Mouse (Mus musculus) hindbrain, embryonic 14.5 days (tissue): ENCODE data around the gene Tspan2. TPM values are rescaled to one million over a fixed set of nuclear protein-coding genes. Genes with fewer than 3 reads are reported as not detected.

Source experiments
- ATAC-seq: fragments of 200-750 bp; cut with Nextera tagmentation; 2 replicates; pipeline ENCODE4 v1.8.0; 2017; ENCODE audit warnings: moderate number of reproducible peaks, mild to moderate bottlenecking, moderate TSS enrichment, moderate library complexity; ENCODE audit not compliant: low FRiP score
- DNase-seq: peaks from one replicate; pipeline ENCODE4 v3.0.0-alpha.2; 2015; ENCODE audit warnings: low spot score
- H3K27ac ChIP-seq: fragments of 300-500 bp; sonication (generic); 2 replicates; pipeline ENCODE4 v1.5.1; 2014; ENCODE audit warnings: mild to moderate bottlenecking, moderate library complexity
- H3K27me3 ChIP-seq: fragments of 300-500 bp; sonication (generic); 2 replicates; pipeline ENCODE4 v1.6.1; 2014; ENCODE audit warnings: mild to moderate bottlenecking, low read length, mixed read lengths; ENCODE audit not compliant: control insufficient read depth, insufficient read depth
- H3K36me3 ChIP-seq: fragments of 300-500 bp; sonication (generic); replicated peaks from 2 replicates; pipeline ENCODE4 v1.6.1; 2014; ENCODE audit not compliant: control insufficient read depth, insufficient read depth
- H3K4me1 ChIP-seq: fragments of 300-500 bp; sonication (generic); replicated peaks from 2 replicates; pipeline ENCODE4 v1.6.1; 2014; ENCODE audit warnings: antibody characterized with exemption, low read length, mixed read lengths; ENCODE audit not compliant: control insufficient read depth, insufficient read depth
- H3K4me2 ChIP-seq: fragments of 300-500 bp; sonication (generic); replicated peaks from 2 replicates; pipeline ENCODE4 v1.6.1; 2014; ENCODE audit warnings: mild to moderate bottlenecking, moderate library complexity
- H3K4me3 ChIP-seq: fragments of 300-500 bp; sonication (generic); replicated peaks from 2 replicates; pipeline ENCODE4 v1.5.1; 2014; ENCODE audit warnings: mild to moderate bottlenecking, low read length
- H3K9ac ChIP-seq: fragments of 300-500 bp; sonication (generic); 2 replicates; pipeline ENCODE4 v1.6.1; 2014
- H3K9me3 ChIP-seq: fragments of 300-500 bp; sonication (generic); 2 replicates; pipeline ENCODE4 v1.6.1; 2016; ENCODE audit warnings: low read length; ENCODE audit not compliant: control insufficient read depth
- WGBS: fragments of 180-500 bp; shearing (Covaris S2); extraction: QIAGEN DNeasy Blood & Tissue Kit; methylation state at CpG from one replicate; pipeline ENCODE4 v1.1.7; 2014; 5-methylcytosine and 5-hydroxymethylcytosine counted together
- polyA plus RNA-seq: library from polyadenylated mRNA; unstranded; fragments of >200 nt; fragmentation: Nextera tagmentation; extraction: Ambion mirVana; gene quantifications from 2 replicates; pipeline ENCODE4 v1.2.1, GENCODE M21; 2014

Gene Tspan2
- polyA plus RNA-seq, 1 experiment from 2014 or later: 15.4 TPM

DNA sequence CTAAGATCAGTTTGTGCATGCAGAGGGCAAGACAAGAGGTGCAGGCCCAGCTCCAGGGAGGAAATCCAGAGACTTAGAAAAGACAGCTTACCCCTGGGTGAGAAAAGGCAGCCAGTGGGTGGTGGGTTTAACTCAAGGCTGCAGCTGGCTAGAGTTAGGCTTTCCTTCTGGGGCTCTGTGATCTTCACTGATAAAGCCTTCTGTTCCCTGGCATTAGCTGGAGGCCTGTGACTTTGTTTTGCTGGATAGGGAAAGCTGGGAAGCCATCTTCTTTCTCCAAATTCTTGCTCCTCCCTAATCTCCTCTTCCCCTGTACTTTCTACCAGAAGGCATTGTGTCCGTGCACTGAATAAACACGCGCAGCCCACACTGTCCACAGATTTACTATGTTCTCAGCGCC, 8.4 kb downstream of the Tspan2 start:
- Histone ChIP-seq H3K27me3 (no peaks in the 10 kb centered on the region), H3K4me1 (peaks cover 12% of the 10 kb centered on the region; the same call in 1 of the 2 replicates), H3K36me3 (no peaks in the 10 kb centered on the region), H3K4me2 (no peak overlapping the region), H3K27ac (no peak overlapping the region), H3K9me3 (no peaks in the 10 kb centered on the region), H3K4me3 (no peak overlapping the region), H3K9ac (no peak overlapping the region)
- DNase-seq (no peak), ATAC-seq (no peak)
- 57% methylated on average over 4 of the region's 4 CpGs for WGBS

DNA sequence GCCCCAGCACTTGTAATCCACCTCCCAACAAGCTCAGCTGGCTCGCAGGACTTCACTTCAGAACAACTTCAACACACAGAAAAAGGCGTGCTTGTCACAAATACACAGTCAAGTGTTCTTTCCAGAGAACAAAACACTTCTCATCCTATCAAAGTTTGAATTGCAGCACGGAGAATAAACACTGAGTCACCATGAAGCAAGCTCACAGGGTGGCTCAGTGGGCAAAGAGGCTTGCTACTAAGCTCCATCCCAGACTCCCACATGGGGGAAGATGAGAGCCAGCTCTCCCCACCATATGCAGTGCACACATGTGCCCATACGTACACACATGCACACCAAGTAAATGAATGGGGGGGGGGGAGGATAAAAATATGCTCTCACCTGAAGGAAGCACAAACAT, 8.9 kb downstream of the Tspan2 start:
- Histone ChIP-seq H3K27me3 (no peaks in the 10 kb centered on the region), H3K4me1 (peaks cover 12% of the 10 kb centered on the region; the same call in 1 of the 2 replicates), H3K36me3 (no peaks in the 10 kb centered on the region), H3K4me3 (no peak overlapping the region), H3K9me3 (no peaks in the 10 kb centered on the region), H3K4me2 (no peak overlapping the region), H3K27ac (no peak overlapping the region; the same call in 1 of the 2 replicates), H3K9ac (no peak overlapping the region)
- no peak for DNase-seq
- ATAC-seq: no peak
- WGBS: 39% methylated on average over 4 of the region's 4 CpGs

DNA sequence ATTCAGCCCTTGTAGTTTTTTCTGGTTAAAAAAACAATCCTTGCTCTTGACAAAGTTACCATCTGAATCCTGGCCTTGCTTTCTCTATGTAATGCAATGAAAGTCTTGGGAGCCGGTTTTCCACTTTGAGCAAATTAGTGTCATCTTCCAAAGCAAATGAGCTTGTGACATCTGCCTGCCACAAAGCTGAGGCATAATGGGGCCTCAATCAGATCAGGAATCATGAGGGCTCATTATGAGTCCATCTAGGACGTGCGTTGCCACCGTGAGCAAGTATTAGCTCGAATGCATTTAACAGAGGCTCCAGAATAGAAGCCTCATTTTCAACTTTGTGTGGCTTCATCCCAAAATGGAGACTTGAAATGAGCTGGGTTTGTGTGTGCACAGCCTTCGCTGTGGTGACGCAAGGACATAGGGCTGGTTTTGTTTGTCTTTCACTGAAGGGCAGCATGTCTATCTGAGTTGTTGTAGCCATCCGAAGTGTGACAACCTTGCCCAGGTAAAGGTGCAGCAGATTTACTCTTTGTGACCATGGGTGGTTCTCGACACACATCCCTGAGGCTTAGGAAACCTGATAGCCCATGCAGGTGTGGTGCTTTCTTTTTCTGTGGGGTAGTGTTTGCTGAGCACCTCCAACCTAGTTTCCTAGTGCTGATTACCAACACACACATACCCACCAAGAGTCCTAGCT, 9.6 kb downstream of the Tspan2 start:
- Histone ChIP-seq H3K9me3 (no peaks in the 10 kb centered on the region), H3K27ac (no peak overlapping the region), H3K4me3 (no peak overlapping the region), H3K4me2 (no peak overlapping the region), H3K36me3 (no peaks in the 10 kb centered on the region), H3K4me1 (peaks cover 12% of the 10 kb centered on the region; the same call in 1 of the 2 replicates), H3K9ac (no peak overlapping the region), H3K27me3 (no peaks in the 10 kb centered on the region)
- DNase-seq: no peak
- WGBS: 72% methylated on average over 9 of the region's 9 CpGs
- ATAC-seq: no peak

DNA sequence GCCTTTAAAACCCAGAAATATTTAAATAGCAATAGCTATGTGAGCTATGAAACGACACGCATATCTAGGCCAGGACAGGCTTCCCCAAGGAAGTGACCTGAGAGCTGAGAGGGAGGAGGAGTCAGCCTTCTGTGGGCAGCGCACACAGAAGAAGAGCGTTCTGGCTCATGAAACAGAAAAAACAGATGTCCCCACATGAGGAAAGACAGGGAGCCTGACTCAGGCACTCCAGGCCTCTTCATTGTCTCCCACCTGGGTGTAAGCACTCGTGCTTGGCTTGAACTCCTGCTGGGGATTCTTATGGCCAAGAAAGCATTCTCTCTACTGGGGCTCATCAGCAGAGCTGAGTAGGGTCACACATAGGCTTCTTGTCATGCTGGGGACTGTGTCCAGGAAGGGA, 10.3 kb downstream of the Tspan2 start:
- no peak overlapping the region for H3K27ac ChIP-seq
- H3K9me3 ChIP-seq: no peaks in the 10 kb centered on the region
- no peak for ATAC-seq
- WGBS: 40% methylated on average over 5 of the region's 5 CpGs
- peaks cover 12% of the 10 kb centered on the region; the same call in 1 of the 2 replicates for H3K4me1 ChIP-seq
- no peaks in the 10 kb centered on the region for H3K36me3 ChIP-seq
- H3K27me3 ChIP-seq: no peaks in the 10 kb centered on the region
- no peak overlapping the region for H3K9ac ChIP-seq
- no peak overlapping the region for H3K4me3 ChIP-seq
- no peak overlapping the region for H3K4me2 ChIP-seq
- no peak for DNase-seq

DNA sequence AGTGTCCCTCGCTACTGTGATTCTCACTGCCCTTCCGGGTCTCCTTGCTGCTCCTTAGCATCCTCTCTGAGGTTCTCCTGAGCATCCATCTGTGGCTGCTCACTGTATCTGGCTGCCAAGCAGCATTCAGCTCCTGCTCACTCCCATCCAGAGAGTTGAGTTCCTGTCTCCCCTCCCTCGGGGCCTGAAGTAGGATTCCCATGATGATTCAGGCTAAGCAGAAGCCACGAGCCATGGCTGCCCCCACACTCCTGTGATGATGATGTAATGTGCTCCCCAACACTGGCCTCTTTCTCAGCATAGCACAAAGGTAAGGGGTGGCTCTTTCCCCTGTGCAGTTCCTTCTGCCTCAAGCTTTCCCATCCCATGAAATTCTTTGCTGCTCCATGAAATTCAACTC, 11.8 kb downstream of the Tspan2 start:
- Histone ChIP-seq H3K27ac (no peak overlapping the region), H3K4me1 (peaks cover 12% of the 10 kb centered on the region; the same call in 1 of the 2 replicates), H3K4me3 (no peak overlapping the region), H3K9me3 (no peaks in the 10 kb centered on the region), H3K4me2 (no peak overlapping the region), H3K9ac (no peak overlapping the region), H3K36me3 (no peaks in the 10 kb centered on the region), H3K27me3 (no peaks in the 10 kb centered on the region)
- DNase-seq (no peak), ATAC-seq (no peak)
- 89% methylated on average over 4 of the region's 4 CpGs for WGBS

DNA sequence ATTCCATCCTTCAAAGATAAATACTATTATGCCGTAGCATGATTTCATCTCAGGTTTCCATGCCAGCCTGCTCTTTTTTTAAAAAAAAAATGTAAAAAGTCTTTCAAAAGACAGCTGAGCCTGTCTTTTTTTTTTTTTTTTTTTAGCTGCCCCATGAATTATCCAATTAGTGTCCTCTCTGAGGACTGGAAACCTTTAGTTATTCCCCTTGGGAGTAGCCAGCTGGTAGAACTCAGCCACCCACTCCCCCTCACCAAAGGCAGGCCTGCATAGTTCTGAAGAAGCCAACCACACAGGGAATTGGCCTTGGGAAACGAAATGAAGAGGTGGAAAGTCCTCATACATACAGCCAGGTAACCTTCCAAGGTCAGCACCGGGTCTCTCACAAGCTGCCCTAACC, 13.7 kb downstream of the Tspan2 start:
- Histone ChIP-seq H3K9me3 (no peaks in the 10 kb centered on the region), H3K4me1 (peaks cover 12% of the 10 kb centered on the region; the same call in 1 of the 2 replicates), H3K36me3 (0 out of 2 replicates have a peak, but pooled peaks cover 5% of the 10 kb centered on the region), H3K4me3 (no peak overlapping the region), H3K4me2 (no peak overlapping the region), H3K27ac (no peak overlapping the region), H3K27me3 (no peaks in the 10 kb centered on the region), H3K9ac (no peak overlapping the region)
- WGBS: 67% methylated on average over 3 of the region's 3 CpGs
- DNase-seq: no peak
- ATAC-seq: no peak

DNA sequence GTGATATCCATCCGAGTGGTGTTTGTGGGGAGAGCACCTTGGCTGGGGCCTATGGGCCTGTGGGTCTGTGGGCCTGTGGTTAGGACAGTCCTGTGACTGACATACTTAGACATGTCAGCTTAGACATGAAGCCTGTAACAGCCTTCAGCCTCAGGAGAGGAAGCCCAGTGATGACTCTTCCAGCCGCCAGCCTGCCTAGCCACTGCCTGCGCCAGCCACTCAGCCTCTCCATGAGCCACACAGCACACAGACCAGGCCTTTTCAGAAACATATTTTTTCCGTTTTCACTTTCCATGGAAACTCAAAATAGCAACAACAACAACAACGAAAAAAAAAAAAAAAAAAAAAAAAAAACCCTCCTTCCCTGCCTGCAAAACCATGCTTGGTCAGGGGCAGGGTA, 14.4 kb downstream of the Tspan2 start:
- DNase-seq (no peak), ATAC-seq (no peak)
- WGBS: 86% methylated on average over 5 of the region's 5 CpGs
- Histone ChIP-seq H3K27me3 (no peaks in the 10 kb centered on the region), H3K4me3 (no peak overlapping the region), H3K4me2 (no peak overlapping the region), H3K9me3 (no peaks in the 10 kb centered on the region), H3K36me3 (0 out of 2 replicates have a peak, but pooled peaks cover 5% of the 10 kb centered on the region), H3K27ac (no peak overlapping the region), H3K4me1 (peaks cover 7% of the 10 kb centered on the region; the same call in 1 of the 2 replicates), H3K9ac (no peak overlapping the region)

DNA sequence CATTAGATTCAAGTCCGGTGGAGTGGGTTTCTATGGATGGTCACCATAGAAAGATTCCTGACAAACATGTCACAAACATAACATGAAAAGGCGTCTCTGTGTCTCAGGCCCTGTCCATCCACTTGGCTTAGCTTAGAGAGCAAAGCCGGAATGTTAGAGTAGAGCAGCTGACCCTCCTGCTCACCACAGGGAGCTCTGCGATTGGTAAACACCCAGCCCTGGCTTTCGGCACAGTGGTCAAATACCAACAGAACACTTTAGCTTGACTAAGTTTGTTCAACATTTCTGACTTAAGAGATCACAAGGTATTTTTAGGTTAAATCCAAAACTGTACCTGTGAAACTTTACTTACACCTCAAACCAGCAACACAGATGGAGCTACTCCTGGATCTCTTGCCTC, 16.8 kb downstream of the Tspan2 start:
- H3K4me3 ChIP-seq: no peak overlapping the region
- DNase-seq: no peak
- H3K9me3 ChIP-seq: no peaks in the 10 kb centered on the region
- no peak overlapping the region for H3K4me2 ChIP-seq
- no peak overlapping the region for H3K27ac ChIP-seq
- ATAC-seq: no peak
- no peaks in the 10 kb centered on the region; the same call in 1 of the 2 replicates for H3K4me1 ChIP-seq
- no peaks in the 10 kb centered on the region for H3K27me3 ChIP-seq
- H3K36me3 ChIP-seq: 0 out of 2 replicates have a peak, but pooled peaks cover 5% of the 10 kb centered on the region
- 88% methylated on average over 5 of the region's 5 CpGs for WGBS
- H3K9ac ChIP-seq: no peak overlapping the region

DNA sequence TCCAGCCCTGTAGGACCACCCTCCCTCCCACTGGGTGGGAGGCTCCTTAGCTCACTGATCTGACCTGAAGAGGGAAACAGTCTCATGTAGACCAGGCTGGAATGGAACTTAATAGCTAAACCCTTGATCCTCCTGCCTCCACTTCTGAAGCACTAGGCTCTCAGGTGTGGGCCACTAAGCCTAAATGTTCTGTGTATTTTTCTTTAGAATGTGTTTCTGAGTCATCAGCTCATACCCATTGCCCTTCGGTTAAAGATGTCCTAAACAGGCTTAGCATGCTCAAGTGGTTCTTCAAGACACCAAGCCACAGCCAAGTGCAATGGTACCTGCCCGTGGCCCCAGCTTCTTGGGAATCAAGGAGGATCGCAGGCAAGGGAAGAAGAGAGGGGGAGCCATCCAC, 17.2 kb downstream of the Tspan2 start:
- DNase-seq: no peak
- 0 out of 2 replicates have a peak, but pooled peaks cover 5% of the 10 kb centered on the region for H3K36me3 ChIP-seq
- no peak overlapping the region for H3K4me3 ChIP-seq
- no peak for ATAC-seq
- no peaks in the 10 kb centered on the region for H3K9me3 ChIP-seq
- H3K9ac ChIP-seq: no peak overlapping the region
- no peaks in the 10 kb centered on the region; the same call in 1 of the 2 replicates for H3K4me1 ChIP-seq
- no peaks in the 10 kb centered on the region for H3K27me3 ChIP-seq
- no peak overlapping the region for H3K4me2 ChIP-seq
- no peak overlapping the region for H3K27ac ChIP-seq
- WGBS: 93% methylated on average over 3 of the region's 3 CpGs
